Mouse (Mus musculus): ENCODE measurements at regions not wholly inside any gene's neighbourhood (a gene's known extent, or its start where the extent isn't known, plus 50 kb on each side); places are given as distances from the start of the nearest gene placed in this dataset.

DNA sequence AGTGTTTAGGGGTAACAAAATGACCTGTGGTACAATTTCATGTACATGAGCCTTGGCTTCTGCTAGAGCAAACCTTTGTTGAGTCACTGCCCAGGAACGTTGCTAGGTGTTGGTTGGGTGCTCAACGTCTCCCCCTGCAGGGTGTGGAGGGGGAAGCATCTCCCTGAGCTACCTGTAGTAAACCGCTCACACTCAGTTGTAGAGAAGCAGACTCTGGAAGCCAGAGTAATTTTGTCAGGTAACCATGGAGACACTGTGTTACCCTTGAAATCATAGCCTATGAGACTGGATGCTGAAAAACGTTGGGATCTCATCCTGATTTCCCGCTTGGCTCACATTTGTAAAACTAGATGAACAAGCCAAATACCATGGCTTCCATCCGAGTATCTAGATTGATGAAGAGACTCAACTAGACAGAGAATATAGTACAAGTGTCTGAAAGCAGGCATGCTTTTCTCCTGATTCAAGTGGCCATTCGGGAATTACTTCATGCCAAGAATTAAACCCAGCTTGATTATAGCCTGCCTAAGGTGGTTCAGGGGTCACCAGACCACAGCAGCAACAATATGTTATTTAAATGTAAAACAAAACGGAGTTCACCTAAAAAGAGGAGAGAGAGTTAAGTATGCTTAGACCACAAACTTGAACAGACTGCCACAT, 63.7 kb upstream of the Ctla4 start:
- no peak overlapping the region for H3K9ac ChIP-seq (ENCODE audit: low read depth, low read length, severe bottlenecking)
- no peaks in the 10 kb centered on the region for H3K27me3 ChIP-seq (ENCODE audit: control insufficient read depth, insufficient read depth, low read length)
- H3K4me1 ChIP-seq (ENCODE audit: control insufficient read depth, insufficient read depth, low read length): no peaks in the 10 kb centered on the region
- H3K9me3 ChIP-seq (ENCODE audit: control insufficient read depth, low read length): no peaks in the 10 kb centered on the region
- no peak overlapping the region for H3K27ac ChIP-seq (replicated peaks; ENCODE audit: low read depth, low read length)
- DNase-seq (ENCODE audit: low spot score): peak; percentile 64
- no peak overlapping the region for H3K4me3 ChIP-seq (replicated peaks; ENCODE audit: low read length)
- WGBS: 54% methylated on average over 8 of the region's 8 CpGs
- H3K36me3 ChIP-seq (ENCODE audit: control insufficient read depth, insufficient read depth, low read length): no peaks in the 10 kb centered on the region
- peak; percentile 56 for ATAC-seq (ENCODE audit: low FRiP score, low read depth)
- no peak overlapping the region for H3K4me2 ChIP-seq (replicated peaks; ENCODE audit: low read depth, low read length, severe bottlenecking)
- no peak for TF ChIP-seq POLR2A (IDR thresholded peaks at IDR 0.05; ENCODE audit: borderline replicate concordance, extremely low read depth, insufficient read depth, insufficient read length)

DNA sequence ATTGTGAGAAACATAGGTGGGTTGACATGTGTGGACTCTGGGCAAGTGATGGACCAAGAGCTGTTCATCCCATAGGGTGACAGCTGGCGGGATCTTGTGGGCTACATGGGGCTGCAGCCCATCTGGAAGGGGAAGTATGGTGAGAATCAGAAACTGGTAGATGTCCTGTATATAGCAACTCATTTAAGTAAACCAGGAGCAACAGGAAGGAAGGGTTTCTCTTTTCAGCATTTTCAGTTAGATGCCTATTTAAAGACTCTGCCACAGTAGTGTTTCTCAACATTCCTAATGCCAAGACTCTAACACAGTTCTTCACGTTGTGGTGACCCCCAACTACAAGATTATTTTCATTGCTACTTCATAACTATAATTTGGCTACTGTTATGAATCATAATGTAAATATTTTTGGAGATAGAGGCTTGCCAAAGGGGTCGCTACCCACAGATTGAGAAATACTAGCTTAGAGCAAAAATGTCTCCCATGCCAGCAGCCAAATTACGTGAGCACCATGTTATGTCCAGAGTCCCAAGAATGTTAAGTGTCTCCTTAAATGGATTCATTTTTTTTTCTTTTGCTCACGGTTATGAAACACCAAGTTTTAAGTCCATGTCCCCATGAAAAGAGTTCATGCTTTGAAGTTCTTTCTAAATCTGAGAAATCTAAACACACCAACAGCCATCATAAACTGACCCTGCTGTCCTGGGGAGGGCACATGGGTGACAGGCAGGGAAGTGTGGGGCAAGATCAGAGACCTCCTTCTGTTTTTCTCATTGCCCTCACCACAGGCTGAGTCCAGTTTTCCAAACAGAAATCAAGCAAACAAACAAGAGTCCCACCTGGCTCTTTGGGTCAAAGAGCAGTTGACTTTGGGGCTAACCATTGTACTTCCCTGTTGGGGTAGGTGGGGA, 62.3 kb upstream of the Ctla4 start:
- H3K27me3 ChIP-seq (ENCODE audit: control insufficient read depth, insufficient read depth, low read length): no peaks in the 10 kb centered on the region
- no peak for TF ChIP-seq POLR2A (IDR thresholded peaks at IDR 0.05; ENCODE audit: borderline replicate concordance, extremely low read depth, insufficient read depth, insufficient read length)
- H3K4me1 ChIP-seq (ENCODE audit: control insufficient read depth, insufficient read depth, low read length): no peaks in the 10 kb centered on the region
- H3K4me2 ChIP-seq (replicated peaks; ENCODE audit: low read depth, low read length, severe bottlenecking): no peak overlapping the region
- H3K9ac ChIP-seq (ENCODE audit: low read depth, low read length, severe bottlenecking): no peak overlapping the region
- ATAC-seq (ENCODE audit: low FRiP score, low read depth): no peak
- no peak overlapping the region for H3K27ac ChIP-seq (replicated peaks; ENCODE audit: low read depth, low read length)
- no peaks in the 10 kb centered on the region for H3K9me3 ChIP-seq (ENCODE audit: control insufficient read depth, low read length)
- no peak overlapping the region for H3K4me3 ChIP-seq (replicated peaks; ENCODE audit: low read length)
- WGBS: 80% methylated on average over 5 of the region's 5 CpGs
- DNase-seq (ENCODE audit: low spot score): no peak
- no peaks in the 10 kb centered on the region for H3K36me3 ChIP-seq (ENCODE audit: control insufficient read depth, insufficient read depth, low read length)

DNA sequence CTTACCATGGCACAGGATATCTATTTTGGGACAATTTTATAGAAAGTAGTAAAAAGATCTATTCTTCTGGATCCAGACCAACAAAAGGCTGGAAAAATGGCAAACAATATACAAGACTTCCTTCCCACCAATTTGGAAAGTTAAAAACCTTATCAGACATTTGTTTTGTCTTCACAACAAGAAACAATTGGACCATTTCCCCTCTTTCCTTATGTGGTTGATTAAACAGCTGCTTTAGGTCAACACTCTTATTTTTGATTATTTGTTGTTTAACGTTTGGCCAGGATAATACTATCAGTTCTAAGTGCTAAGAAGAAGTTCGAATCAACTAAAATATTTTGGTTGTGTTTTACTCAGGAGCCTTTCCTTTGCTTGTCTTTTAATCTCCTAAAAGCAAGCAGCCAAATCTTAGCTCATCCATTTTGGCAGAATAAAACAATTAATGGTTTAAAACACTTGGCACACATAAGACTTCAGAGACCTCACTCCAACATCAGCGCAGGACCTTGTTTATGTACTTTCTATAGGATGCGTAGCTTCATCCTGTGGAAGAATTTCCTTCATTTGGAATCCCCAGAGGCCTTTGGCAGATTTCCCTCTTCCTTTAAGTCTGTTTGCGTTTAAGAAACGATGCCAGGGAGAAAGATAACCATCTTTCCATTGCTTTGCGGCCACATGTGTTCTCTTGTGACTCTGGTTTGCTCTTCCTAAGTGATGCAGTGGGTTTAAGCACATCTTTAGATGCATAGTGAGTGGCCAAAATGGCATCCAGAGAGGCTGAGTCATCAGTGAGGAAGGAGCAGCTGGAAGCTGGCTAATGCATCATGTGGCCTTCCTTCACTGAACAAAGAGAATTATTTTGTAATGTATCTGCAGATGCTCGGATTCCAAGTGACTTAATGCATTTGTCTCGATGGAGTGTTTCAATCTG, 61.3 kb upstream of the Ctla4 start:
- no peak overlapping the region for H3K9ac ChIP-seq (ENCODE audit: low read depth, low read length, severe bottlenecking)
- H3K4me2 ChIP-seq (replicated peaks; ENCODE audit: low read depth, low read length, severe bottlenecking): no peak overlapping the region
- no peaks in the 10 kb centered on the region for H3K4me1 ChIP-seq (ENCODE audit: control insufficient read depth, insufficient read depth, low read length)
- no peaks in the 10 kb centered on the region for H3K27me3 ChIP-seq (ENCODE audit: control insufficient read depth, insufficient read depth, low read length)
- no peak overlapping the region for H3K4me3 ChIP-seq (replicated peaks; ENCODE audit: low read length)
- peak; percentile 56; the same call in 1 of the 2 replicates for ATAC-seq (ENCODE audit: low FRiP score, low read depth)
- H3K27ac ChIP-seq (replicated peaks; ENCODE audit: low read depth, low read length): no peak overlapping the region
- no peaks in the 10 kb centered on the region for H3K36me3 ChIP-seq (ENCODE audit: control insufficient read depth, insufficient read depth, low read length)
- DNase-seq (ENCODE audit: low spot score): peak; percentile 84
- TF ChIP-seq POLR2A (IDR thresholded peaks at IDR 0.05; ENCODE audit: borderline replicate concordance, extremely low read depth, insufficient read depth, insufficient read length): no peak
- WGBS: 68% methylated on average over 9 of the region's 9 CpGs
- H3K9me3 ChIP-seq (ENCODE audit: control insufficient read depth, low read length): no peaks in the 10 kb centered on the region

GRCm38 (mm10) chr1:60826981-60827380, 59.8 kb upstream of the Ctla4 start:
- ATAC-seq (ENCODE audit: low FRiP score, low read depth) (no peak), DNase-seq (ENCODE audit: low spot score) (no peak)
- no peaks in the 10 kb centered on the region for H3K4me1 ChIP-seq (ENCODE audit: control insufficient read depth, insufficient read depth, low read length)
- H3K4me2 ChIP-seq (replicated peaks; ENCODE audit: low read depth, low read length, severe bottlenecking): no peak overlapping the region
- H3K9me3 ChIP-seq (ENCODE audit: control insufficient read depth, low read length): no peaks in the 10 kb centered on the region
- no peak for TF ChIP-seq POLR2A (IDR thresholded peaks at IDR 0.05; ENCODE audit: borderline replicate concordance, extremely low read depth, insufficient read depth, insufficient read length)
- no peaks in the 10 kb centered on the region for H3K36me3 ChIP-seq (ENCODE audit: control insufficient read depth, insufficient read depth, low read length)
- H3K9ac ChIP-seq (ENCODE audit: low read depth, low read length, severe bottlenecking): no peak overlapping the region
- no peaks in the 10 kb centered on the region for H3K27me3 ChIP-seq (ENCODE audit: control insufficient read depth, insufficient read depth, low read length)
- no peak overlapping the region for H3K27ac ChIP-seq (replicated peaks; ENCODE audit: low read depth, low read length)
- no peak overlapping the region for H3K4me3 ChIP-seq (replicated peaks; ENCODE audit: low read length)

GRCm38 (mm10) chr1:60828152-60828551, 58.6 kb upstream of the Ctla4 start:
- Histone ChIP-seq H3K4me1 (ENCODE audit: control insufficient read depth, insufficient read depth, low read length) (peaks cover 5% of the 10 kb centered on the region), H3K27ac (replicated peaks; ENCODE audit: low read depth, low read length) (no peak overlapping the region), H3K4me2 (replicated peaks; ENCODE audit: low read depth, low read length, severe bottlenecking) (no peak overlapping the region), H3K27me3 (ENCODE audit: control insufficient read depth, insufficient read depth, low read length) (no peaks in the 10 kb centered on the region), H3K36me3 (ENCODE audit: control insufficient read depth, insufficient read depth, low read length) (no peaks in the 10 kb centered on the region), H3K9ac (ENCODE audit: low read depth, low read length, severe bottlenecking) (no peak overlapping the region), H3K4me3 (replicated peaks; ENCODE audit: low read length) (no peak overlapping the region), H3K9me3 (ENCODE audit: control insufficient read depth, low read length) (no peaks in the 10 kb centered on the region)
- ATAC-seq (ENCODE audit: low FRiP score, low read depth): no peak
- WGBS: 91% methylated on average over 6 of the region's 6 CpGs
- no peak for TF ChIP-seq POLR2A (IDR thresholded peaks at IDR 0.05; ENCODE audit: borderline replicate concordance, extremely low read depth, insufficient read depth, insufficient read length)
- no peak for DNase-seq (ENCODE audit: low spot score)
